Mouse (Mus musculus): Measurements from ENCODE around the gene Krtap6-1. TPM values are rescaled to one million over a fixed set of nuclear protein-coding genes. Genes with fewer than 3 reads are reported as not detected.
"Not testable (repeated sequence)": the region's sequence is repeated elsewhere in the genome, so short reads cannot be mapped to it uniquely, and the experiment has no call there.

Gene Krtap6-1
- not detected in 2 replicates for total RNA-seq (2015; ENCODE audit: low replicate concordance)
- not detected in 2 replicates for total RNA-seq (2017; ENCODE audit: low replicate concordance)

- ATAC-seq (replicated peaks; ENCODE audit: low FRiP score, poor library complexity, severe bottlenecking), result not testable (repeated sequence)
Measured at GRCm38 (mm10) chr16:89031399-89031798, at the start of gene Krtap6-1. TSS of gene Krtap6-1 (plus strand) at chr16:89031699.

GRCm38 (mm10) chr16:89010659-89011058, 20.8 kb upstream of the Krtap6-1 start, which contains the start of gene Krtap22-2:
TSS of gene Krtap22-2 (minus strand) at chr16:89010759.
- ATAC-seq (replicated peaks; ENCODE audit: low FRiP score, poor library complexity, severe bottlenecking), result no peak

- ATAC-seq (replicated peaks; ENCODE audit: low FRiP score, poor library complexity, severe bottlenecking), result no peak
Measured at GRCm38 (mm10) chr16:89013973-89014372, 17.5 kb upstream of the Krtap6-1 start.

GRCm38 (mm10) chr16:89014984-89015383, 16.5 kb upstream of the Krtap6-1 start, which contains the start of gene Gm10229:
TSS of gene Gm10229 (plus strand) at chr16:89015284.
- not testable (repeated sequence) for ATAC-seq (replicated peaks; ENCODE audit: low FRiP score, poor library complexity, severe bottlenecking)

GRCm38 (mm10) chr16:89041372-89041771, 9.9 kb downstream of the Krtap6-1 start, which contains the start of gene Gm10228:
TSS of gene Gm10228 (minus strand) at chr16:89041472.
- ATAC-seq (replicated peaks; ENCODE audit: low FRiP score, poor library complexity, severe bottlenecking), result not testable (repeated sequence)

GRCm38 (mm10) chr16:89047783-89048182, 16.3 kb downstream of the Krtap6-1 start, which contains the start of gene Krtap6-5:
TSS of gene Krtap6-5 (minus strand) at chr16:89047883.
- ATAC-seq (replicated peaks; ENCODE audit: low FRiP score, poor library complexity, severe bottlenecking), result no peak

GRCm38 (mm10) chr16:89063902-89064301, 32.4 kb downstream of the Krtap6-1 start, which contains the start of gene 1110025L11Rik:
TSS of gene 1110025L11Rik (minus strand) at chr16:89064002.
- ATAC-seq (replicated peaks; ENCODE audit: low FRiP score, poor library complexity, severe bottlenecking), result not testable (repeated sequence)

GRCm38 (mm10) chr16:89071041-89071440, 39.5 kb downstream of the Krtap6-1 start:
- ATAC-seq (replicated peaks; ENCODE audit: low FRiP score, poor library complexity, severe bottlenecking), result not testable (repeated sequence)

Other genes with a start within 250 kb of the Krtap6-1 start
- gene Gm20741, start 219.5 kb upstream of the Krtap6-1 start, total RNA-seq (2015; ENCODE audit: low replicate concordance), result not detected in 2 replicates
- gene Gm20741, start 219.5 kb upstream of the Krtap6-1 start, total RNA-seq (2017; ENCODE audit: low replicate concordance), result not detected in 2 replicates
- gene Krtap15, start 211.5 kb upstream of the Krtap6-1 start, total RNA-seq (2015; ENCODE audit: low replicate concordance), result not detected in 2 replicates
- gene Krtap15, start 211.5 kb upstream of the Krtap6-1 start, total RNA-seq (2017; ENCODE audit: low replicate concordance), result not detected in 2 replicates
- not detected in 2 replicates for gene Krtap14, start 205.6 kb upstream of the Krtap6-1 start, total RNA-seq (2015; ENCODE audit: low replicate concordance)
- not detected in 2 replicates for gene Krtap14, start 205.6 kb upstream of the Krtap6-1 start, total RNA-seq (2017; ENCODE audit: low replicate concordance)
- not detected in 2 replicates for gene Krtap19-1, start 162.3 kb upstream of the Krtap6-1 start, total RNA-seq (2015; ENCODE audit: low replicate concordance)
- not detected in 2 replicates for gene Krtap19-1, start 162.3 kb upstream of the Krtap6-1 start, total RNA-seq (2017; ENCODE audit: low replicate concordance)
- gene Krtap19-2, start 157.4 kb upstream of the Krtap6-1 start, total RNA-seq (2015; ENCODE audit: low replicate concordance), result not detected in 2 replicates
- not detected in 2 replicates for gene Krtap19-2, start 157.4 kb upstream of the Krtap6-1 start, total RNA-seq (2017; ENCODE audit: low replicate concordance)
- not detected in 2 replicates for gene Krtap19-3, start 153.7 kb upstream of the Krtap6-1 start, total RNA-seq (2015; ENCODE audit: low replicate concordance)
- gene Krtap19-3, start 153.7 kb upstream of the Krtap6-1 start, total RNA-seq (2017; ENCODE audit: low replicate concordance), result not detected in 2 replicates
- not detected in 2 replicates for gene Krtap19-4, start 146.6 kb upstream of the Krtap6-1 start, total RNA-seq (2015; ENCODE audit: low replicate concordance)
- not detected in 2 replicates for gene Krtap19-4, start 146.6 kb upstream of the Krtap6-1 start, total RNA-seq (2017; ENCODE audit: low replicate concordance)
- not detected in 2 replicates for gene Krtap19-5, start 135.2 kb upstream of the Krtap6-1 start, total RNA-seq (2015; ENCODE audit: low replicate concordance)
- gene Krtap19-5, start 135.2 kb upstream of the Krtap6-1 start, total RNA-seq (2017; ENCODE audit: low replicate concordance), result not detected in 2 replicates
- gene Krtap19-9b, start 99.4 kb upstream of the Krtap6-1 start, total RNA-seq (2015; ENCODE audit: low replicate concordance), result not detected in 2 replicates
- not detected in 2 replicates for gene Krtap19-9b, start 99.4 kb upstream of the Krtap6-1 start, total RNA-seq (2017; ENCODE audit: low replicate concordance)
- gene Krtap16-3, start 68.8 kb upstream of the Krtap6-1 start, total RNA-seq (2015; ENCODE audit: low replicate concordance), result not detected in 2 replicates
- not detected in 2 replicates for gene Krtap16-3, start 68.8 kb upstream of the Krtap6-1 start, total RNA-seq (2017; ENCODE audit: low replicate concordance)
- gene Krtap22-2, start 20.9 kb upstream of the Krtap6-1 start, total RNA-seq (2015; ENCODE audit: low replicate concordance), result not detected in 2 replicates
- not detected in 2 replicates for gene Krtap22-2, start 20.9 kb upstream of the Krtap6-1 start, total RNA-seq (2017; ENCODE audit: low replicate concordance)
- gene Gm10229, start 16.4 kb upstream of the Krtap6-1 start, total RNA-seq (2015; ENCODE audit: low replicate concordance), result not detected in 2 replicates
- gene Gm10229, start 16.4 kb upstream of the Krtap6-1 start, total RNA-seq (2017; ENCODE audit: low replicate concordance), result not detected in 2 replicates
- gene Gm10228, start 9.8 kb downstream of the Krtap6-1 start, total RNA-seq (2015; ENCODE audit: low replicate concordance), result not detected in 2 replicates
- gene Gm10228, start 9.8 kb downstream of the Krtap6-1 start, total RNA-seq (2017; ENCODE audit: low replicate concordance), result not detected in 2 replicates
- not detected in 2 replicates for gene Krtap6-5, start 16.2 kb downstream of the Krtap6-1 start, total RNA-seq (2015; ENCODE audit: low replicate concordance)
- gene Krtap6-5, start 16.2 kb downstream of the Krtap6-1 start, total RNA-seq (2017; ENCODE audit: low replicate concordance), result not detected in 2 replicates
- not detected in 2 replicates for gene 1110025L11Rik, start 32.3 kb downstream of the Krtap6-1 start, total RNA-seq (2015; ENCODE audit: low replicate concordance)
- gene 1110025L11Rik, start 32.3 kb downstream of the Krtap6-1 start, total RNA-seq (2017; ENCODE audit: low replicate concordance), result 3.3 TPM in 1 of 2 replicates, not detected in the other
- not detected in 2 replicates for gene Krtap6-3, start 52.3 kb downstream of the Krtap6-1 start, total RNA-seq (2015; ENCODE audit: low replicate concordance)
- not detected in 2 replicates for gene Krtap6-3, start 52.3 kb downstream of the Krtap6-1 start, total RNA-seq (2017; ENCODE audit: low replicate concordance)
- gene Gm6358, start 109.2 kb downstream of the Krtap6-1 start, total RNA-seq (2015; ENCODE audit: low replicate concordance), result not detected in 2 replicates
- not detected in 2 replicates for gene Gm6358, start 109.2 kb downstream of the Krtap6-1 start, total RNA-seq (2017; ENCODE audit: low replicate concordance)
- not detected in 2 replicates for gene Gm10061, start 119.4 kb downstream of the Krtap6-1 start, total RNA-seq (2015; ENCODE audit: low replicate concordance)
- not detected in 2 replicates for gene Gm10061, start 119.4 kb downstream of the Krtap6-1 start, total RNA-seq (2017; ENCODE audit: low replicate concordance)
- gene Gm9789, start 126.3 kb downstream of the Krtap6-1 start, total RNA-seq (2015; ENCODE audit: low replicate concordance), result not detected in 2 replicates
- gene Gm9789, start 126.3 kb downstream of the Krtap6-1 start, total RNA-seq (2017; ENCODE audit: low replicate concordance), result not detected in 2 replicates
- not detected in 2 replicates for gene Gm7735, start 137.8 kb downstream of the Krtap6-1 start, total RNA-seq (2015; ENCODE audit: low replicate concordance)
- not detected in 2 replicates for gene Gm7735, start 137.8 kb downstream of the Krtap6-1 start, total RNA-seq (2017; ENCODE audit: low replicate concordance)
- not detected in 2 replicates for gene 1110057P08Rik, start 143.0 kb downstream of the Krtap6-1 start, total RNA-seq (2015; ENCODE audit: low replicate concordance)
- gene 1110057P08Rik, start 143.0 kb downstream of the Krtap6-1 start, total RNA-seq (2017; ENCODE audit: low replicate concordance), result not detected in 2 replicates
- gene Krtap20-2, start 174.2 kb downstream of the Krtap6-1 start, total RNA-seq (2015; ENCODE audit: low replicate concordance), result not detected in 2 replicates
- gene Krtap20-2, start 174.2 kb downstream of the Krtap6-1 start, total RNA-seq (2017; ENCODE audit: low replicate concordance), result not detected in 2 replicates

Data from erythroblast, adult 5-6 weeks (primary cell).